Mouse (Mus musculus): ENCODE results near the gene Slc20a1.

DNA sequence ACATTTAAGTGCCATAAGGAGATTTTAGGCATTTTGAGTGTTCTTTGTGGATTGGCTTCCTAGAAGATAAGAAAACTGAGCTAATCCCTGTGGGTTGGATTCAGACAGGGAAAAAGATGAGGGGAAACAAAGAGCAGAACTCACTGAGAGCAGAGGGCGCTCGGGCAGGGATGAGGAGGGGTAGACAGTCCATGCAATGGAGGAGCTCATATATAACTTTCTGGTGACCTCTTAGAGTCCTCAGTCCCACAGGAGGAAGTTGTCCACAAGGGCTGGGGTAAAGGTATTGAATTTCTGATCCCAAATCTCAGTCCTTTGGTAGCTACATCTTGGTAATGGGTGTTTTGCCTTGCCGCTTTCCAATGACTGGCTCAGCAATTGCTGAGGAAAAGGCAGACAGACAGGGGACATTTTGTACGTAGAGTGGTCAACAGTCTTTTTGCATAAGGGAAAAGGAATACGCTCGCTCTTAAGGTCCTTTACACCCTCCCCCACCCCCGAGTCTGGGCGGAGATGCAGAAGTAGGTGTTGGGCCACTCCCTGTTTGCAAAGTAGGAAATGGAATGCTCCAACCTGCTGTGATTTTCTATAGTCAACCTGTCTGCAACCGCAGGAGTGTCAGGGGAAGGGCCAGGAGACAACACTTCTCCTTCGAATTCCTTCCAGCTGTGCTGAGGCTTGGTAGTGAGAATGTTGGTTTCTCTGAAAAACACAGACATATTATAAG, 20.2 kb upstream of the Slc20a1 start:
- no peak for TF ChIP-seq CTCF (conservative IDR thresholded peaks at IDR 0.05; ENCODE audit: low read length)
- TF ChIP-seq NANOG (IDR thresholded peaks at IDR 0.05; ENCODE audit: borderline replicate concordance, low read length): peak; percentile 45; the same call in 1 of the 2 replicates
- TF ChIP-seq POU5F1 (IDR thresholded peaks at IDR 0.05; ENCODE audit: borderline replicate concordance, low read length): no peak

All from E14TG2a.4 (cell line).